Mouse (Mus musculus) MEL (cell line): ENCODE measurements around the gene Man1c1. TPM values are rescaled to one million over a fixed set of nuclear protein-coding genes. Genes with fewer than 3 reads are reported as not detected.

Source experiments
- DNase-seq: peaks from one replicate; pipeline ENCODE4 v3.0.0; 2011; ENCODE audit warnings: low read depth, low spot score
- H3K27ac ChIP-seq: 2 replicates; pipeline ENCODE4 v1.5.1; 2012; ENCODE audit warnings: low read depth, mild to moderate bottlenecking, control low read depth, low read length, moderate library complexity; ENCODE audit not compliant: control insufficient read depth
- H3K27me3 ChIP-seq, 2 experiments: fragments of 150-350 bp in 1 of 2; sonication (generic) in 1 of 2; 2 replicates each; pipeline ENCODE4 v1.6.1; 2012; ENCODE audit warnings: low read length in 2 of 2, mild to moderate bottlenecking in 2 of 2, improper control_type of control experiment in 1 of 2, moderate library complexity in 1 of 2; ENCODE audit not compliant: insufficient read depth in 2 of 2, control insufficient read depth in 1 of 2
- H3K36me3 ChIP-seq, 2 experiments: 2 replicates each; pipeline ENCODE4 v1.6.1; 2012 to 2014; ENCODE audit warnings: low read length in 2 of 2, improper control_type of control experiment in 1 of 2, inconsistent platforms in 1 of 2, mild to moderate bottlenecking in 1 of 2; ENCODE audit not compliant: insufficient read depth in 2 of 2, control insufficient read depth in 1 of 2
- H3K4me1 ChIP-seq, 2 experiments: fragments of 150-350 bp in 1 of 2; sonication (generic) in 1 of 2; 2 replicates each; pipeline ENCODE4 v1.6.1; 2012; ENCODE audit warnings: low read length in 2 of 2, improper control_type of control experiment in 1 of 2, mild to moderate bottlenecking in 1 of 2; ENCODE audit not compliant: insufficient read depth in 2 of 2, control insufficient read depth in 1 of 2
- H3K4me3 ChIP-seq, 2 experiments: fragments of 150-350 bp in 1 of 2; sonication (generic) in 1 of 2; 2 replicates each; pipeline ENCODE4 v1.5.1; 2012; ENCODE audit warnings: low read depth in 2 of 2, low read length in 2 of 2, mild to moderate bottlenecking in 2 of 2, moderate library complexity in 2 of 2, control low read depth in 1 of 2, improper control_type of control experiment in 1 of 2; ENCODE audit not compliant: control insufficient read depth in 1 of 2, insufficient read depth in 1 of 2
- H3K79me2 ChIP-seq: 2 replicates; pipeline ENCODE4 v1.6.1; 2012; ENCODE audit warnings: mild to moderate bottlenecking, low read length, moderate library complexity; ENCODE audit not compliant: control insufficient read depth, poor library complexity, insufficient read depth
- H3K9ac ChIP-seq: 2 replicates; pipeline ENCODE4 v1.6.1; 2012; ENCODE audit warnings: low read depth, mild to moderate bottlenecking, control low read depth, low read length, moderate library complexity; ENCODE audit not compliant: control insufficient read depth, poor library complexity, severe bottlenecking
- H3K9me3 ChIP-seq: fragments of 150-350 bp; sonication (generic); replicated peaks from 2 replicates; pipeline ENCODE4 v1.6.1; 2012; ENCODE audit warnings: mild to moderate bottlenecking, low read length, improper control_type of control experiment, moderate library complexity; ENCODE audit not compliant: insufficient read depth
- BHLHE40 ChIP-seq: IDR thresholded peaks from 2 replicates; pipeline ENCODE4 v1.6.1; 2012; ENCODE audit warnings: low read depth, mild to moderate bottlenecking, inconsistent platforms, low read length, improper control_type of control experiment, borderline replicate concordance
- CTCF ChIP-seq, 3 experiments: IDR thresholded peaks in 2 of 3; conservative IDR thresholded peaks in 1 of 3; 2 replicates each; pipeline ENCODE4 v1.5.1; 2011 to 2012; ENCODE audit warnings: low read length in 3 of 3, low read depth in 2 of 3, mild to moderate bottlenecking in 2 of 3, improper control_type of control experiment in 1 of 3, inconsistent platforms in 1 of 3, mixed read lengths in 1 of 3, moderate library complexity in 1 of 3; ENCODE audit not compliant: control insufficient read depth in 1 of 3, insufficient read depth in 1 of 3, poor library complexity in 1 of 3, severe bottlenecking in 1 of 3
- E2F4 ChIP-seq: IDR thresholded peaks from 2 replicates; pipeline ENCODE4 v1.6.1; 2011; ENCODE audit warnings: low read depth, low read length, improper control_type of control experiment, borderline replicate concordance
- ELF1 ChIP-seq: IDR thresholded peaks from 2 replicates; pipeline ENCODE4 v1.6.1; 2014; ENCODE audit warnings: low read depth, mild to moderate bottlenecking, inconsistent platforms, low read length, improper control_type of control experiment, moderate library complexity
- EP300 ChIP-seq, 2 experiments: IDR thresholded peaks; 2 replicates each; pipeline ENCODE4 v1.6.1; 2011; ENCODE audit warnings: improper control_type of control experiment in 2 of 2, low read length in 2 of 2, low read depth in 1 of 2, mild to moderate bottlenecking in 1 of 2
- ETS1 ChIP-seq: IDR thresholded peaks from 2 replicates; pipeline ENCODE4 v1.6.1; 2012; ENCODE audit warnings: low read depth, mild to moderate bottlenecking, inconsistent platforms, low read length, improper control_type of control experiment, moderate library complexity
- JUND ChIP-seq: IDR thresholded peaks from 2 replicates; pipeline ENCODE4 v1.6.1; 2011; ENCODE audit warnings: low read depth, mild to moderate bottlenecking, improper control_type of control experiment, low read length
- KAT2A ChIP-seq: conservative IDR thresholded peaks from 2 replicates; pipeline ENCODE4 v1.6.1; 2012; ENCODE audit warnings: low read depth, low read length, improper control_type of control experiment, inconsistent platforms
- MAFK ChIP-seq: IDR thresholded peaks from 2 replicates; pipeline ENCODE4 v1.6.1; 2011; ENCODE audit warnings: low read depth, mild to moderate bottlenecking, low read length, improper control_type of control experiment, borderline replicate concordance
- MYB ChIP-seq: IDR thresholded peaks from 2 replicates; pipeline ENCODE4 v1.6.1; 2011; ENCODE audit warnings: mild to moderate bottlenecking, low read depth, low read length, improper control_type of control experiment
- MYC ChIP-seq: IDR thresholded peaks from 2 replicates; pipeline ENCODE4 v1.6.1; 2011; ENCODE audit warnings: low read depth, mild to moderate bottlenecking, low read length, improper control_type of control experiment, moderate library complexity
- NELFE ChIP-seq: IDR thresholded peaks from 2 replicates; pipeline ENCODE4 v1.6.1; 2011; ENCODE audit warnings: low read depth, low read length, improper control_type of control experiment
- POLR2AphosphoS5 ChIP-seq: IDR thresholded peaks from 2 replicates; pipeline ENCODE4 v1.6.1; 2012; ENCODE audit warnings: low read depth, borderline replicate concordance, mild to moderate bottlenecking, inconsistent platforms, low read length, moderate library complexity, mixed read lengths
- RAD21 ChIP-seq: IDR thresholded peaks from 2 replicates; pipeline ENCODE4 v1.6.1; 2011; ENCODE audit warnings: mild to moderate bottlenecking, low read depth, low read length, improper control_type of control experiment
- RCOR1 ChIP-seq: IDR thresholded peaks from 2 replicates; pipeline ENCODE4 v1.6.1; 2012; ENCODE audit warnings: low read depth, mild to moderate bottlenecking, inconsistent platforms, low read length, improper control_type of control experiment
- SIN3A ChIP-seq: IDR thresholded peaks from 2 replicates; pipeline ENCODE4 v1.6.1; 2012; ENCODE audit warnings: low read length, improper control_type of control experiment, inconsistent platforms
- SMC3 ChIP-seq: IDR thresholded peaks from 2 replicates; pipeline ENCODE4 v1.6.1; 2011; ENCODE audit warnings: low read depth, low read length, improper control_type of control experiment
- TAL1 ChIP-seq: IDR thresholded peaks from 2 replicates; pipeline ENCODE4 v1.6.1; 2012; ENCODE audit warnings: mild to moderate bottlenecking, inconsistent platforms, low read length, moderate library complexity, mixed read lengths
- USF2 ChIP-seq, 2 experiments: IDR thresholded peaks; 2 replicates each; pipeline ENCODE4 v1.6.1; 2011 to 2012; ENCODE audit warnings: improper control_type of control experiment in 2 of 2, low read length in 2 of 2, borderline replicate concordance in 1 of 2, inconsistent platforms in 1 of 2, low read depth in 1 of 2, mild to moderate bottlenecking in 1 of 2; ENCODE audit not compliant: insufficient read depth in 1 of 2
- ZC3H11A ChIP-seq: IDR thresholded peaks from 2 replicates; pipeline ENCODE4 v1.6.1; 2012; ENCODE audit warnings: low read depth, mild to moderate bottlenecking, inconsistent platforms, low read length, improper control_type of control experiment
- ZNF384 ChIP-seq: IDR thresholded peaks from 2 replicates; pipeline ENCODE4 v1.6.1; 2012; ENCODE audit warnings: low read depth, mild to moderate bottlenecking, inconsistent platforms, low read length, improper control_type of control experiment
- polyA plus RNA-seq, 2 experiments: library from polyadenylated mRNA; stranded (reverse) in 1 of 2; unstranded in 1 of 2; fragments of >175 nt in 1 of 2; fragments of >200 nt in 1 of 2; gene quantifications; 2 replicates each; pipeline versions ENCODE4 v1.2.1 to v1.2.4; 2012; ENCODE audit warnings: low replicate concordance in 2 of 2, low read depth in 1 of 2; ENCODE audit not compliant: insufficient read length in 2 of 2, insufficient read depth in 1 of 2, missing spikeins in 1 of 2
- total RNA-seq: library from RNA; depleted of rRNA; stranded (reverse); fragments of 300-350 nt; gene quantifications from 2 replicates; pipeline ENCODE4 v1.2.3, GENCODE M21; 2012

Gene Man1c1
- total and polyA plus RNA-seq, 3 experiments, result 1.9 to 5.2 TPM; not detected in 1

- DNase-seq, result no peak
- Histone ChIP-seq H3K4me1 (no peaks in the 10 kb centered on the region), H3K79me2 (no peaks in the 10 kb centered on the region), H3K27me3 (no peaks in the 10 kb centered on the region), H3K4me3 (no peak overlapping the region), H3K9ac (no peak overlapping the region), H3K36me3 (no peaks in the 10 kb centered on the region), H3K9me3 (no peaks in the 10 kb centered on the region), H3K27ac (no peak overlapping the region)
- TF ChIP-seq ETS1 (no peak), MYB (no peak), MYC (no peak), BHLHE40 (no peak), KAT2A (no peak), E2F4 (no peak), CTCF (IDR thresholded peaks at IDR 0.05 in 2 of 3, conservative IDR thresholded peaks at IDR 0.05 in 1 of 3; ENCODE audit: control insufficient read depth in 1 of 3, insufficient read depth in 1 of 3, low read depth in 2 of 3, low read length in 3 of 3, poor library complexity in 1 of 3, severe bottlenecking in 1 of 3) (no peak), JUND (no peak), ZNF384 (no peak), SIN3A (no peak), USF2 (IDR thresholded peaks at IDR 0.05; ENCODE audit: borderline replicate concordance in 1 of 2, insufficient read depth in 1 of 2, low read depth in 1 of 2, low read length in 2 of 2) (no peak), NELFE (no peak), TAL1 (no peak), EP300 (IDR thresholded peaks at IDR 0.05; ENCODE audit: low read depth in 1 of 2, low read length in 2 of 2) (no peak)
Measured at GRCm38 (mm10) chr4:134683892-134684291, 20.2 kb downstream of the Man1c1 start.

- Histone ChIP-seq H3K4me1 (no peaks in the 10 kb centered on the region), H3K79me2 (no peaks in the 10 kb centered on the region)
- TF ChIP-seq EP300 (IDR thresholded peaks at IDR 0.05; ENCODE audit: low read depth in 1 of 2, low read length in 2 of 2), result no peak
- TF ChIP-seq ZC3H11A, result no peak
- no peak for TF ChIP-seq MYB
- no peak for TF ChIP-seq MAFK
- no peak for TF ChIP-seq NELFE
- no peak for TF ChIP-seq SMC3
- no peak for TF ChIP-seq JUND
- no peak for TF ChIP-seq RCOR1
- TF ChIP-seq RAD21, result no peak
- TF ChIP-seq ZNF384, result no peak
- TF ChIP-seq POLR2AphosphoS5, result no peak
- no peak for TF ChIP-seq CTCF (IDR thresholded peaks at IDR 0.05 in 2 of 3, conservative IDR thresholded peaks at IDR 0.05 in 1 of 3; ENCODE audit: control insufficient read depth in 1 of 3, insufficient read depth in 1 of 3, low read depth in 2 of 3, low read length in 3 of 3, poor library complexity in 1 of 3, severe bottlenecking in 1 of 3)
- no peak for TF ChIP-seq BHLHE40
- no peak for TF ChIP-seq ELF1
- TF ChIP-seq, all 39 proteins: peak for 0
- H3K9me3 ChIP-seq, result no peaks in the 10 kb centered on the region
- H3K4me3 ChIP-seq, result no peak overlapping the region
- no peaks in the 10 kb centered on the region for H3K27me3 ChIP-seq
- H3K27ac ChIP-seq, result no peak overlapping the region
- no peak overlapping the region for H3K9ac ChIP-seq
- no peaks in the 10 kb centered on the region for H3K36me3 ChIP-seq
- DNase-seq, result no peak
Measured at GRCm38 (mm10) chr4:134683008-134683407, 21.1 kb downstream of the Man1c1 start.
